Mouse (Mus musculus) neural tube, embryonic 13.5 days (tissue): ENCODE measurements around the gene Tmem98. TPM values are rescaled to one million over a fixed set of nuclear protein-coding genes. Genes with fewer than 3 reads are reported as not detected.

Experiments
- ATAC-seq: fragments of 200-750 bp; cut with Nextera tagmentation; 2 replicates; pipeline ENCODE4 v1.8.0; 2017; ENCODE audit warnings: low read depth, mild to moderate bottlenecking, moderate TSS enrichment, moderate library complexity
- H3K27ac ChIP-seq: fragments of 300-500 bp; sonication (generic); replicated peaks from 2 replicates; pipeline ENCODE4 v1.5.1; 2015; ENCODE audit warnings: moderate library complexity, mild to moderate bottlenecking, inconsistent platforms
- H3K27me3 ChIP-seq: fragments of 300-500 bp; sonication (generic); 2 replicates; pipeline ENCODE4 v1.6.1; 2015; ENCODE audit warnings: mild to moderate bottlenecking, inconsistent platforms
- H3K36me3 ChIP-seq: fragments of 300-500 bp; sonication (generic); 2 replicates; pipeline ENCODE4 v1.6.1; 2015; ENCODE audit warnings: mild to moderate bottlenecking, inconsistent platforms
- H3K4me1 ChIP-seq: fragments of 300-500 bp; sonication (generic); replicated peaks from 2 replicates; pipeline ENCODE4 v1.6.1; 2015; ENCODE audit warnings: inconsistent platforms
- H3K4me2 ChIP-seq: fragments of 300-500 bp; sonication (generic); 2 replicates; pipeline ENCODE4 v1.6.1; 2015; ENCODE audit warnings: inconsistent platforms, mild to moderate bottlenecking, moderate library complexity
- H3K4me3 ChIP-seq: fragments of 300-500 bp; sonication (generic); 2 replicates; pipeline ENCODE4 v1.5.1; 2015; ENCODE audit warnings: mild to moderate bottlenecking, inconsistent platforms
- H3K9ac ChIP-seq: fragments of 300-500 bp; sonication (generic); 2 replicates; pipeline ENCODE4 v1.6.1; 2015; ENCODE audit warnings: moderate library complexity, mild to moderate bottlenecking, inconsistent platforms
- H3K9me3 ChIP-seq: fragments of 300-500 bp; sonication (generic); 2 replicates; pipeline ENCODE4 v1.6.1; 2016; ENCODE audit warnings: inconsistent platforms
- WGBS: fragments of 180-500 bp; shearing (Covaris S2); methylation state at CpG from one replicate; pipeline ENCODE4 v1.1.7; 2015; 5-methylcytosine and 5-hydroxymethylcytosine counted together
- polyA plus RNA-seq: library from polyadenylated mRNA; unstranded; fragments of >200 nt; fragmentation: Nextera tagmentation; extraction: Ambion mirVana; gene quantifications from 2 replicates; pipeline ENCODE4 v1.2.1, GENCODE M21; 2015

Tmem98 gene
- polyA plus RNA-seq, 1 experiment from 2014 or later = 29.3 TPM

- Histone ChIP-seq H3K4me3 (no peak overlapping the region), H3K4me1 (peaks cover 13% of the 10 kb centered on the region), H3K36me3 (no peaks in the 10 kb centered on the region), H3K27ac (no peak overlapping the region), H3K27me3 (peaks cover 15% of the 10 kb centered on the region; the same call in 1 of the 2 replicates), H3K4me2 (no peak overlapping the region), H3K9me3 (no peaks in the 10 kb centered on the region), H3K9ac (no peak overlapping the region)
- WGBS = 65% methylated on average over 6 of the region's 6 CpGs
- ATAC-seq = no peak
Observed at GRCm38 (mm10) chr11:80778157-80778556, 31.8 kb upstream of the Tmem98 start.

- Histone ChIP-seq H3K27me3 (peaks cover 10% of the 10 kb centered on the region; the same call in 1 of the 2 replicates), H3K9ac (peak overlapping the region; percentile 74), H3K4me2 (peak overlapping the region; percentile 71), H3K9me3 (no peaks in the 10 kb centered on the region), H3K4me3 (peak overlapping the region; percentile 67), H3K36me3 (no peaks in the 10 kb centered on the region), H3K27ac (no peak overlapping the region), H3K4me1 (peaks cover 13% of the 10 kb centered on the region)
- ATAC-seq = no peak; the same call in 1 of the 2 replicates
- 2% methylated on average over 18 of the region's 18 CpGs for WGBS
Observed at GRCm38 (mm10) chr11:80778916-80779526, 31.0 kb upstream of the Tmem98 start.

GRCm38 (mm10) chr11:80779527-80780344 lies 30.2 kb upstream of the Tmem98 start, which contains the start of gene Myo1d:
Gene Myo1d (minus strand): TSS chr11:80780025.
- peak; percentile 96 for ATAC-seq
- peak within 1 kb of the TSS; percentile 67 for H3K4me3 ChIP-seq
- peaks cover 13% of the 10 kb centered on the region for H3K4me1 ChIP-seq
- H3K36me3 ChIP-seq = no peaks in the 10 kb centered on the region
- H3K9me3 ChIP-seq = no peaks in the 10 kb centered on the region
- WGBS = under 1% methylated on average over 67 of the region's 87 CpGs
- H3K27me3 ChIP-seq = peaks cover 10% of the 10 kb centered on the region; the same call in 1 of the 2 replicates
- H3K4me2 ChIP-seq = peak within 1 kb of the TSS; percentile 71
- H3K9ac ChIP-seq = peak within 1 kb of the TSS; percentile 74
- no peak within 1 kb of the TSS for H3K27ac ChIP-seq

GRCm38 (mm10) chr11:80781535-80781934 lies 28.4 kb upstream of the Tmem98 start:
- ATAC-seq = no peak

GRCm38 (mm10) chr11:80783460-80783859 lies 26.5 kb upstream of the Tmem98 start:
- Histone ChIP-seq H3K4me1 (peaks cover 13% of the 10 kb centered on the region), H3K9me3 (no peaks in the 10 kb centered on the region), H3K36me3 (no peaks in the 10 kb centered on the region), H3K27me3 (peaks cover 4% of the 10 kb centered on the region; the same call in 1 of the 2 replicates), H3K27ac (no peak overlapping the region), H3K4me3 (no peak overlapping the region), H3K4me2 (no peak overlapping the region), H3K9ac (no peak overlapping the region)
- 77% methylated on average over 7 of the region's 7 CpGs for WGBS
- no peak for ATAC-seq

More at GRCm38 (mm10) chr11:80781535-80781934, 28.4 kb upstream of the Tmem98 start:
- no peaks in the 10 kb centered on the region for H3K36me3 ChIP-seq
- H3K27ac ChIP-seq = no peak overlapping the region
- H3K9ac ChIP-seq = no peak overlapping the region
- H3K4me3 ChIP-seq = no peak overlapping the region
- peaks cover 13% of the 10 kb centered on the region for H3K4me1 ChIP-seq
- H3K9me3 ChIP-seq = no peaks in the 10 kb centered on the region
- H3K4me2 ChIP-seq = no peak overlapping the region
- H3K27me3 ChIP-seq = peaks cover 7% of the 10 kb centered on the region; the same call in 1 of the 2 replicates
- 92% methylated on average over 2 of the region's 2 CpGs for WGBS

- Histone ChIP-seq H3K4me2 (no peak overlapping the region), H3K9me3 (no peaks in the 10 kb centered on the region), H3K4me1 (peaks cover 7% of the 10 kb centered on the region), H3K36me3 (no peaks in the 10 kb centered on the region), H3K27ac (no peak overlapping the region), H3K9ac (no peak overlapping the region), H3K4me3 (no peak overlapping the region), H3K27me3 (no peaks in the 10 kb centered on the region)
- no peak for ATAC-seq
- WGBS = 8% methylated on average over 3 of the region's 3 CpGs
Observed at GRCm38 (mm10) chr11:80784294-80784743, 25.7 kb upstream of the Tmem98 start.

- Histone ChIP-seq H3K27me3 (no peaks in the 10 kb centered on the region), H3K4me1 (no peaks in the 10 kb centered on the region), H3K4me2 (no peak overlapping the region), H3K9ac (no peak overlapping the region), H3K9me3 (no peaks in the 10 kb centered on the region), H3K27ac (no peak overlapping the region), H3K4me3 (no peak overlapping the region), H3K36me3 (no peaks in the 10 kb centered on the region)
- no peak for ATAC-seq
- 83% methylated on average over 5 of the region's 5 CpGs for WGBS
Observed at GRCm38 (mm10) chr11:80785672-80786071, 24.3 kb upstream of the Tmem98 start.

GRCm38 (mm10) chr11:80789647-80790240 lies 20.2 kb upstream of the Tmem98 start:
- Histone ChIP-seq H3K36me3 (no peaks in the 10 kb centered on the region), H3K4me3 (no peak overlapping the region), H3K27ac (no peak overlapping the region), H3K4me1 (no peaks in the 10 kb centered on the region), H3K9ac (no peak overlapping the region), H3K4me2 (no peak overlapping the region), H3K27me3 (no peaks in the 10 kb centered on the region), H3K9me3 (no peaks in the 10 kb centered on the region)
- WGBS = 37% methylated on average over 7 of the region's 7 CpGs
- ATAC-seq = no peak

- no peaks in the 10 kb centered on the region for H3K36me3 ChIP-seq
- ATAC-seq = no peak
- no peak overlapping the region for H3K9ac ChIP-seq
- H3K4me1 ChIP-seq = no peaks in the 10 kb centered on the region
- H3K4me3 ChIP-seq = no peak overlapping the region
- no peaks in the 10 kb centered on the region for H3K27me3 ChIP-seq
- H3K27ac ChIP-seq = no peak overlapping the region
- no peaks in the 10 kb centered on the region for H3K9me3 ChIP-seq
- no peak overlapping the region for H3K4me2 ChIP-seq
- 56% methylated on average over 3 of the region's 3 CpGs for WGBS
Observed at GRCm38 (mm10) chr11:80790413-80790812, 19.6 kb upstream of the Tmem98 start.

- no peak overlapping the region for H3K9ac ChIP-seq
Observed at GRCm38 (mm10) chr11:80791677-80792432, 18.1 kb upstream of the Tmem98 start.

GRCm38 (mm10) chr11:80793386-80793785 lies 16.6 kb upstream of the Tmem98 start:
- H3K9ac ChIP-seq = no peak overlapping the region
- H3K4me2 ChIP-seq = no peak overlapping the region
- no peak overlapping the region for H3K4me3 ChIP-seq
- no peaks in the 10 kb centered on the region for H3K4me1 ChIP-seq
- no peak for ATAC-seq
- 87% methylated on average over 4 of the region's 4 CpGs for WGBS
- no peaks in the 10 kb centered on the region for H3K9me3 ChIP-seq
- H3K36me3 ChIP-seq = no peaks in the 10 kb centered on the region
- no peaks in the 10 kb centered on the region for H3K27me3 ChIP-seq
- H3K27ac ChIP-seq = no peak overlapping the region

More at GRCm38 (mm10) chr11:80791677-80792432, 18.1 kb upstream of the Tmem98 start:
- H3K36me3 ChIP-seq = no peaks in the 10 kb centered on the region
- H3K27ac ChIP-seq = no peak overlapping the region
- H3K4me3 ChIP-seq = no peak overlapping the region
- no peaks in the 10 kb centered on the region for H3K9me3 ChIP-seq
- no peaks in the 10 kb centered on the region for H3K4me1 ChIP-seq
- WGBS = 78% methylated on average over 3 of the region's 3 CpGs
- no peak for ATAC-seq
- H3K27me3 ChIP-seq = no peaks in the 10 kb centered on the region
- no peak overlapping the region for H3K4me2 ChIP-seq
